Mouse (Mus musculus): ENCODE measurements around the gene Marco. TPM values are rescaled to one million over a fixed set of nuclear protein-coding genes. Genes with fewer than 3 reads are reported as not detected.

Gene Marco
- polyA plus RNA-seq (2014; fragmentation: Nextera tagmentation; extraction: Ambion mirVana), result 3.1 and 4.4 TPM in 2 replicates

- H3K27me3 ChIP-seq (replicated peaks; ENCODE audit: control insufficient read depth, insufficient read depth, low read length), result no peaks in the 10 kb centered on the region
- no peak within 1 kb of the TSS for H3K4me2 ChIP-seq
- 53% methylated on average over 1 of the region's 1 CpGs for WGBS
- H3K4me1 ChIP-seq (replicated peaks; ENCODE audit: control insufficient read depth, insufficient read depth, low read length), result no peaks in the 10 kb centered on the region
- H3K9ac ChIP-seq (ENCODE audit: low read depth, low read length), result no peak within 1 kb of the TSS
- DNase-seq (ENCODE audit: low spot score) (no peak), ATAC-seq (replicated peaks; ENCODE audit: low FRiP score) (no peak)
- no peaks in the 10 kb centered on the region for H3K36me3 ChIP-seq (ENCODE audit: control insufficient read depth, insufficient read depth, low read length)
- H3K9me3 ChIP-seq (ENCODE audit: control insufficient read depth, low read length), result no peaks in the 10 kb centered on the region
- no peak within 1 kb of the TSS for H3K4me3 ChIP-seq (ENCODE audit: low read depth, low read length)
- no peak within 1 kb of the TSS for H3K27ac ChIP-seq (ENCODE audit: low read depth, low read length)
Measured at GRCm38 (mm10) chr1:120504924-120505323, at the start of gene Marco. Gene Marco (minus strand): TSS chr1:120505024.

- DNase-seq (ENCODE audit: low spot score), result no peak
- WGBS, result 73% methylated on average over 7 of the region's 7 CpGs
- no peak for ATAC-seq (replicated peaks; ENCODE audit: low FRiP score)
- Histone ChIP-seq H3K9me3 (ENCODE audit: control insufficient read depth, low read length) (no peaks in the 10 kb centered on the region), H3K36me3 (ENCODE audit: control insufficient read depth, insufficient read depth, low read length) (no peaks in the 10 kb centered on the region), H3K4me2 (no peak overlapping the region), H3K4me1 (replicated peaks; ENCODE audit: control insufficient read depth, insufficient read depth, low read length) (no peaks in the 10 kb centered on the region), H3K27ac (ENCODE audit: low read depth, low read length) (no peak overlapping the region), H3K27me3 (replicated peaks; ENCODE audit: control insufficient read depth, insufficient read depth, low read length) (no peaks in the 10 kb centered on the region), H3K9ac (ENCODE audit: low read depth, low read length) (no peak overlapping the region), H3K4me3 (ENCODE audit: low read depth, low read length) (no peak overlapping the region)
Measured at GRCm38 (mm10) chr1:120539506-120540029, 34.7 kb upstream of the Marco start.

DNA sequence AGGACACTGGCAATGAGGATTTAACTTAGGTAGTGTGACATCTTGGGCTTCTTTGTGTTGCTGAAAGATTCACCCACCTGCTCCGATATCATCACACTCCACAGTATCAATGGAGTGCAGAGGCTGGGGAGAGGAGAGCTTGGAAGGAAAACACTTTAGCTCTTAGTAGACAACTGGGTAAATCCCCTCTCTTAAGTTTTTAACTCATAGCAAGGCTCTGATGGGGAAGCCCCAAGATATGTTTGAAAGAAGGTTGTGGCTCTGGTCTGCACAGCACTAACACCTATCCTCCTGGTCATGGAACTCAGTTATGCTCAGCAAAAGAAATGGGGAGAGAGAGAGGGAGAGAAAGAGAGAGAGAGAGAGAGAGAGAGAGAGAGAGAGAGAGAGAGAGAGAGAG, 32.2 kb upstream of the Marco start:
- Histone ChIP-seq H3K4me1 (replicated peaks; ENCODE audit: control insufficient read depth, insufficient read depth, low read length) (no peaks in the 10 kb centered on the region), H3K4me3 (ENCODE audit: low read depth, low read length) (no peak overlapping the region), H3K36me3 (ENCODE audit: control insufficient read depth, insufficient read depth, low read length) (no peaks in the 10 kb centered on the region), H3K9me3 (ENCODE audit: control insufficient read depth, low read length) (no peaks in the 10 kb centered on the region), H3K4me2 (no peak overlapping the region), H3K9ac (ENCODE audit: low read depth, low read length) (no peak overlapping the region), H3K27ac (ENCODE audit: low read depth, low read length) (no peak overlapping the region), H3K27me3 (replicated peaks; ENCODE audit: control insufficient read depth, insufficient read depth, low read length) (no peaks in the 10 kb centered on the region)
- DNase-seq (ENCODE audit: low spot score), result no peak
- WGBS, result 82% methylated on average over 1 of the region's 1 CpGs
- ATAC-seq (replicated peaks; ENCODE audit: low FRiP score), result no peak

DNA sequence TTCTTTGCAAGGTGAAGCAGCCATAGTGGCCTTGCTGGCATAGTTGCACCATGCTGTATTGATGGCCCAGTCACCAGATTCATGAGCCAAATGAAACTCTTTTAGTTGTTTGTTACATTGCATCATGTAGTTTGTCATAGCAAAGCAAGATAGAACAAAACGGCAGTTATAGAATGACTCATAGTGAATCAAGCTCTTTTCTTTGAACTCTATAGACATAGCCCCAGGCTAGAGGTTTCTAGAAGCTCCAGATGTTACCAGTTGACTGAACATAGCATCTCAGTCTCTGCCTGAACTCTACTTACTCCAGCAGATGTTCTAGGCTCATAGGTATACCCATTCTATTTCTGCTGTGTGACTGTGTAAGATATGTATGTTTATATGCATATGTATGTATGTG, 31.1 kb upstream of the Marco start:
- ATAC-seq (replicated peaks; ENCODE audit: low FRiP score), result no peak
- 78% methylated on average over 1 of the region's 1 CpGs for WGBS
- H3K4me3 ChIP-seq (ENCODE audit: low read depth, low read length), result no peak overlapping the region

DNA sequence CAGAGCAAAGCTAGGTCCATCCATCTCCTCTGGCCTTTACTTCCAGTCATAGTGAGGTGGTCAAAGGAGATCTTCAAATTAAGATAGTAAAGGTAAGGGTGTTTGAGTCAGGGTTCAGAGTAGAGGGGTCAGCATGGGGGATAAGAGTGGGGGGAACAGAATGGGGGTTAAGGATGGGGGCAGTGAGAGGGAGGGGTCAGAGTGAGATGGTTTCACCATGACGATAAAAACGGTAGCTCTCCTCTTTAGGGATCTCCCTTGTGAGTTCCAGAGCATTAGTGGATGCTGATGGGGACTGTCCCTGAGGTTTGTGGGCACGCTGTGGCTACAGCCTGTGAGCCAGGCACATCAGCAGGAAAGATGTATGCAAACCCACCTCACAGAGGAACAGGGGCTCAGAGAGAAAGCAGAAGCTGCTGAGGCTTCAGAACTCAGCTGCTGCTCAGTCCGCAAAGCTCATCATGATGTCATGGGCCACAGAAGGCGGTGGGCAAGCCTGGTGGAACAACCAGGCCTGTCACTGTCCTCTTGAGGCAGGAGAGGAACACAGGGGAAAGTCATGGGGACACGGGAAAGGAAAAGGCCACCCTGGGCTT, 27.6 kb upstream of the Marco start:
- Histone ChIP-seq H3K4me3 (ENCODE audit: low read depth, low read length) (no peak overlapping the region), H3K4me2 (no peak overlapping the region), H3K36me3 (ENCODE audit: control insufficient read depth, insufficient read depth, low read length) (no peaks in the 10 kb centered on the region), H3K4me1 (replicated peaks; ENCODE audit: control insufficient read depth, insufficient read depth, low read length) (no peaks in the 10 kb centered on the region), H3K9ac (ENCODE audit: low read depth, low read length) (no peak overlapping the region), H3K27ac (ENCODE audit: low read depth, low read length) (no peak overlapping the region), H3K9me3 (ENCODE audit: control insufficient read depth, low read length) (no peaks in the 10 kb centered on the region), H3K27me3 (replicated peaks; ENCODE audit: control insufficient read depth, insufficient read depth, low read length) (no peaks in the 10 kb centered on the region)
- DNase-seq (ENCODE audit: low spot score) (no peak), ATAC-seq (replicated peaks; ENCODE audit: low FRiP score) (no peak)
- WGBS, result 35% methylated on average over 6 of the region's 6 CpGs

More for the DNA sequence above, 31.1 kb upstream of the Marco start:
- Histone ChIP-seq H3K9ac (ENCODE audit: low read depth, low read length) (no peak overlapping the region), H3K36me3 (ENCODE audit: control insufficient read depth, insufficient read depth, low read length) (no peaks in the 10 kb centered on the region), H3K4me1 (replicated peaks; ENCODE audit: control insufficient read depth, insufficient read depth, low read length) (no peaks in the 10 kb centered on the region), H3K9me3 (ENCODE audit: control insufficient read depth, low read length) (no peaks in the 10 kb centered on the region), H3K27me3 (replicated peaks; ENCODE audit: control insufficient read depth, insufficient read depth, low read length) (no peaks in the 10 kb centered on the region), H3K27ac (ENCODE audit: low read depth, low read length) (no peak overlapping the region), H3K4me2 (no peak overlapping the region)
- no peak for DNase-seq (ENCODE audit: low spot score)

GRCm38 (mm10) chr1:120531770-120532169, 26.9 kb upstream of the Marco start:
- no peak for ATAC-seq (replicated peaks; ENCODE audit: low FRiP score)
- H3K27me3 ChIP-seq (replicated peaks; ENCODE audit: control insufficient read depth, insufficient read depth, low read length), result no peaks in the 10 kb centered on the region
- no peak overlapping the region for H3K4me3 ChIP-seq (ENCODE audit: low read depth, low read length)
- H3K4me1 ChIP-seq (replicated peaks; ENCODE audit: control insufficient read depth, insufficient read depth, low read length), result no peaks in the 10 kb centered on the region
- H3K9me3 ChIP-seq (ENCODE audit: control insufficient read depth, low read length), result no peaks in the 10 kb centered on the region
- 45% methylated on average over 3 of the region's 3 CpGs for WGBS
- no peaks in the 10 kb centered on the region for H3K36me3 ChIP-seq (ENCODE audit: control insufficient read depth, insufficient read depth, low read length)
- no peak overlapping the region for H3K27ac ChIP-seq (ENCODE audit: low read depth, low read length)
- no peak for DNase-seq (ENCODE audit: low spot score)
- no peak overlapping the region for H3K9ac ChIP-seq (ENCODE audit: low read depth, low read length)
- no peak overlapping the region for H3K4me2 ChIP-seq

- ATAC-seq (replicated peaks; ENCODE audit: low FRiP score) (no peak), DNase-seq (ENCODE audit: low spot score) (no peak)
- Histone ChIP-seq H3K27me3 (replicated peaks; ENCODE audit: control insufficient read depth, insufficient read depth, low read length) (no peaks in the 10 kb centered on the region), H3K4me2 (no peak overlapping the region), H3K9me3 (ENCODE audit: control insufficient read depth, low read length) (no peaks in the 10 kb centered on the region), H3K9ac (ENCODE audit: low read depth, low read length) (no peak overlapping the region), H3K36me3 (ENCODE audit: control insufficient read depth, insufficient read depth, low read length) (no peaks in the 10 kb centered on the region), H3K27ac (ENCODE audit: low read depth, low read length) (no peak overlapping the region), H3K4me1 (replicated peaks; ENCODE audit: control insufficient read depth, insufficient read depth, low read length) (no peaks in the 10 kb centered on the region), H3K4me3 (ENCODE audit: low read depth, low read length) (no peak overlapping the region)
- WGBS, result 74% methylated on average over 2 of the region's 2 CpGs
Measured at GRCm38 (mm10) chr1:120529881-120530280, 25.1 kb upstream of the Marco start.

DNA sequence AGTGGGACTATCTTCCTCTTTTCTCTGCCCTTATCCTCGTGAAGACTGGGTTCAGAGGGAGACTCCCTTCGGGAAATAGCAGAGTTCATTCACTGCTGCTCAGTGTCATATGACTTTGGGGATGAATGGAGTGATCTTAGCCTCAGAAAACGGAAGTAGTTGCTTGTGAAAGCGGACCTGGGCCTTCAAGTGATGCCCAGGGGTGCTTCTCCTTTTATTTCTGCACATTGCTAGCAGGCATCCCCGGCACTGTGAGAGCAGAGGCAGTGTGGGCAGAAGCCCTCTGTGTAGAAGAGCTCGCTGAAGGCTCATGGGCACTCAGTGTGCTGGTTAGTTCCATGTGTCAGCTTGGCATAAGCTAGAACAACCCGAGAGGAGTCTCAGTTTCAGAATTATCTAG, 12.8 kb upstream of the Marco start:
- H3K9ac ChIP-seq (ENCODE audit: low read depth, low read length), result no peak overlapping the region
- H3K4me3 ChIP-seq (ENCODE audit: low read depth, low read length), result no peak overlapping the region
- DNase-seq (ENCODE audit: low spot score) (no peak), ATAC-seq (replicated peaks; ENCODE audit: low FRiP score) (no peak)
- no peaks in the 10 kb centered on the region for H3K27me3 ChIP-seq (replicated peaks; ENCODE audit: control insufficient read depth, insufficient read depth, low read length)
- WGBS, result 57% methylated on average over 7 of the region's 7 CpGs
- no peaks in the 10 kb centered on the region for H3K9me3 ChIP-seq (ENCODE audit: control insufficient read depth, low read length)
- no peaks in the 10 kb centered on the region for H3K4me1 ChIP-seq (replicated peaks; ENCODE audit: control insufficient read depth, insufficient read depth, low read length)
- H3K27ac ChIP-seq (ENCODE audit: low read depth, low read length), result no peak overlapping the region
- no peak overlapping the region for H3K4me2 ChIP-seq
- H3K36me3 ChIP-seq (ENCODE audit: control insufficient read depth, insufficient read depth, low read length), result no peaks in the 10 kb centered on the region

- DNase-seq (ENCODE audit: low spot score) (no peak), ATAC-seq (replicated peaks; ENCODE audit: low FRiP score) (no peak)
- H3K27ac ChIP-seq (ENCODE audit: low read depth, low read length), result no peak overlapping the region
- no peak overlapping the region for H3K4me3 ChIP-seq (ENCODE audit: low read depth, low read length)
- no peaks in the 10 kb centered on the region for H3K36me3 ChIP-seq (ENCODE audit: control insufficient read depth, insufficient read depth, low read length)
- no peak overlapping the region for H3K4me2 ChIP-seq
- H3K4me1 ChIP-seq (replicated peaks; ENCODE audit: control insufficient read depth, insufficient read depth, low read length), result no peaks in the 10 kb centered on the region
- WGBS, result 49% methylated on average over 3 of the region's 3 CpGs
- H3K9ac ChIP-seq (ENCODE audit: low read depth, low read length), result no peak overlapping the region
- no peaks in the 10 kb centered on the region for H3K27me3 ChIP-seq (replicated peaks; ENCODE audit: control insufficient read depth, insufficient read depth, low read length)
- no peaks in the 10 kb centered on the region for H3K9me3 ChIP-seq (ENCODE audit: control insufficient read depth, low read length)
Measured at GRCm38 (mm10) chr1:120510311-120510710, 5.5 kb upstream of the Marco start.

Data from liver, embryonic 11.5 days (tissue).